Mouse (Mus musculus): ENCODE measurements around the gene Nrde2. TPM values are rescaled to one million over a fixed set of nuclear protein-coding genes. Genes with fewer than 3 reads are reported as not detected.

Nrde2 gene
- total RNA-seq (2012; rRNA removed) (18.9 and 21.5 TPM in 2 replicates), total RNA-seq (2014; rRNA removed) (24.9 and 25.6 TPM in 2 replicates), polyA plus RNA-seq (2012; ENCODE audit: insufficient read length, low read depth) (23.6 and 29.2 TPM in 2 replicates)

- Histone ChIP-seq H3K27ac (ENCODE audit: insufficient read depth, low read depth) (no peak within 1 kb of the TSS), H3K4me1 (ENCODE audit: control insufficient read depth in 1 of 2, insufficient read depth in 2 of 2) (peaks cover 0 to 16% of the 10 kb centered on the region in 2 experiments; a peak in 1 of 4 replicates), H3K4me3 (replicated peaks in 1 of 3; ENCODE audit: low read depth in 2 of 3, low read length in 2 of 3, poor library complexity in 1 of 3) (peak within 1 kb of the TSS; percentile 59 to 75 (median 68)), H3K4me2 (ENCODE audit: insufficient read depth, low read depth, poor library complexity, severe bottlenecking) (peak within 1 kb of the TSS; percentile 88; the same call in 1 of the 2 replicates), H3K36me3 (replicated peaks in 1 of 2; ENCODE audit: control insufficient read depth in 1 of 2, insufficient read depth in 1 of 2, low read length in 1 of 2) (peaks cover 3 to 32% of the 10 kb centered on the region in 2 experiments), H3K27me3 (replicated peaks) (no peaks in the 10 kb centered on the region), H3K79me2 (replicated peaks; ENCODE audit: control insufficient read depth, extremely low read depth, insufficient read depth, poor library complexity, severe bottlenecking) (peaks cover 4% of the 10 kb centered on the region; the same call in 1 of the 2 replicates), H3K9ac (ENCODE audit: insufficient read depth, low read depth) (peak within 1 kb of the TSS; percentile 49), H3K9me3 (replicated peaks; ENCODE audit: low read length) (no peaks in the 10 kb centered on the region)
- TF ChIP-seq KAT2A (IDR thresholded peaks at IDR 0.05; ENCODE audit: insufficient replicate concordance, low read length) (peak; percentile 95; the same call in 1 of the 2 replicates), POLR2AphosphoS2 (IDR thresholded peaks at IDR 0.05; ENCODE audit: low read depth, low read length) (0 out of 2 replicates have a peak, but pooled peaks have one; percentile 38), MYC (IDR thresholded peaks at IDR 0.05; ENCODE audit: low read depth, low read length) (peak; percentile 71), JUN (IDR thresholded peaks at IDR 0.05; ENCODE audit: insufficient read depth, low read depth, low read length) (no peak), TCF12 (IDR thresholded peaks at IDR 0.05; ENCODE audit: low read depth, low read length) (peak; percentile 75), MAFK (IDR thresholded peaks at IDR 0.05; ENCODE audit: insufficient replicate concordance, low read length) (no peak), CHD1 (IDR thresholded peaks at IDR 0.05; ENCODE audit: low read depth, low read length) (no peak), POLR2A (IDR thresholded peaks at IDR 0.05; ENCODE audit: low read depth, low read length) (peak; percentile 76), MAX (IDR thresholded peaks at IDR 0.05; ENCODE audit: low read length) (peak; percentile 14), SMC3 (IDR thresholded peaks at IDR 0.05; ENCODE audit: low read depth, low read length) (no peak), NRF1 (IDR thresholded peaks at IDR 0.05; ENCODE audit: low read depth, low read length) (peak; percentile 68), BHLHE40 (IDR thresholded peaks at IDR 0.05; ENCODE audit: low read depth, low read length) (no peak), PAX5 (IDR thresholded peaks at IDR 0.05; ENCODE audit: low read length) (no peak), ZC3H11A (IDR thresholded peaks at IDR 0.05; ENCODE audit: low read depth, low read length) (no peak), ZMIZ1 (IDR thresholded peaks at IDR 0.05; ENCODE audit: low read depth, low read length) (peak; percentile 22; the same call in 1 of the 2 replicates), ZKSCAN1 (IDR thresholded peaks at IDR 0.05; ENCODE audit: borderline replicate concordance, low read depth, low read length) (no peak), E2F4 (IDR thresholded peaks at IDR 0.05; ENCODE audit: insufficient replicate concordance, low read depth, low read length) (peak; percentile 71; the same call in 1 of the 2 replicates), CHD2 (IDR thresholded peaks at IDR 0.05; ENCODE audit: low read length) (peak; percentile 59; the same call in 1 of the 2 replicates), MAZ (IDR thresholded peaks at IDR 0.05; ENCODE audit: low read depth, low read length) (peak; percentile 77), EP300 (IDR thresholded peaks at IDR 0.05; ENCODE audit: low read length) (peak; percentile 13; the same call in 1 of the 2 replicates), RAD21 (IDR thresholded peaks at IDR 0.05; ENCODE audit: low read depth, low read length) (no peak), RCOR1 (conservative IDR thresholded peaks at IDR 0.05; ENCODE audit: low read depth, low read length) (no peak), JUND (conservative IDR thresholded peaks at IDR 0.05; ENCODE audit: low read depth, low read length) (no peak), HCFC1 (IDR thresholded peaks at IDR 0.05; ENCODE audit: low read depth, low read length) (peak; percentile 94), MEF2A (IDR thresholded peaks at IDR 0.05; ENCODE audit: borderline replicate concordance, low read depth, low read length) (peak; percentile 44; the same call in 1 of the 2 replicates), USF2 (conservative IDR thresholded peaks at IDR 0.05; ENCODE audit: low read depth, low read length) (no peak), ELF1 (IDR thresholded peaks at IDR 0.05; ENCODE audit: low read depth, low read length) (peak; percentile 92), NELFE (IDR thresholded peaks at IDR 0.05; ENCODE audit: low read depth, low read length) (peak; percentile 83), UBTF (IDR thresholded peaks at IDR 0.05; ENCODE audit: low read depth, low read length) (no peak), MXI1 (IDR thresholded peaks at IDR 0.05; ENCODE audit: low read depth, low read length) (peak; percentile 76), GABPA (IDR thresholded peaks at IDR 0.05; ENCODE audit: insufficient replicate concordance, low read depth, low read length) (peak; percentile 39; the same call in 1 of the 2 replicates), IRF4 (IDR thresholded peaks at IDR 0.05; ENCODE audit: low read depth, low read length) (no peak; the same call in none of the 2 replicates), TBP (conservative IDR thresholded peaks at IDR 0.05; ENCODE audit: low read depth, low read length) (peak; percentile 62; the same call in 1 of the 2 replicates), ZNF384 (IDR thresholded peaks at IDR 0.05; ENCODE audit: low read depth, low read length) (no peak), USF1 (IDR thresholded peaks at IDR 0.05; ENCODE audit: low read depth, low read length) (no peak), SIN3A (IDR thresholded peaks at IDR 0.05; ENCODE audit: low read length) (peak; percentile 70), CTCF (conservative IDR thresholded peaks at IDR 0.05 in 1 of 2, IDR thresholded peaks at IDR 0.05 in 1 of 2; ENCODE audit: low read depth in 2 of 2, low read length in 2 of 2) (no peak), ETS1 (conservative IDR thresholded peaks at IDR 0.05; ENCODE audit: low read depth, low read length) (no peak)
- peak; percentile 97 for DNase-seq (ENCODE audit: extremely low read depth)
- in situ Hi-C loops (cut with MboI; ENCODE audit: low pct_ligation_motif_present, low pct_unique_long_range_greater_than_20kb, low sequenced_read_pairs) = no loop called here
- dilution Hi-C loops (cut with MboI; ENCODE audit: extremely low pct_ligation_motif_present, extremely low pct_unique_long_range_greater_than_20kb, low sequenced_read_pairs) = no loop called here
These were observed at the start of gene Nrde2 for GRCm38 (mm10) chr12:100159261-100159975. Gene Nrde2 (minus strand): TSS chr12:100159653.
